Mouse (Mus musculus) MEL (cell line): ENCODE results near the gene Msmp. TPM values are rescaled to one million over a fixed set of nuclear protein-coding genes. Genes with fewer than 3 reads are reported as not detected.

Source experiments
- DNase-seq: peaks from one replicate; pipeline ENCODE4 v3.0.0; 2011; ENCODE audit warnings: low read depth, low spot score
- H3K27ac ChIP-seq: 2 replicates; pipeline ENCODE4 v1.5.1; 2012; ENCODE audit warnings: low read depth, mild to moderate bottlenecking, control low read depth, low read length, moderate library complexity; ENCODE audit not compliant: control insufficient read depth
- H3K27me3 ChIP-seq, 2 experiments: fragments of 150-350 bp in 1 of 2; sonication (generic) in 1 of 2; 2 replicates each; pipeline ENCODE4 v1.6.1; 2012; ENCODE audit warnings: low read length in 2 of 2, mild to moderate bottlenecking in 2 of 2, improper control_type of control experiment in 1 of 2, moderate library complexity in 1 of 2; ENCODE audit not compliant: insufficient read depth in 2 of 2, control insufficient read depth in 1 of 2
- H3K36me3 ChIP-seq, 2 experiments: 2 replicates each; pipeline ENCODE4 v1.6.1; 2012 to 2014; ENCODE audit warnings: low read length in 2 of 2, improper control_type of control experiment in 1 of 2, inconsistent platforms in 1 of 2, mild to moderate bottlenecking in 1 of 2; ENCODE audit not compliant: insufficient read depth in 2 of 2, control insufficient read depth in 1 of 2
- H3K4me1 ChIP-seq, 2 experiments: fragments of 150-350 bp in 1 of 2; sonication (generic) in 1 of 2; 2 replicates each; pipeline ENCODE4 v1.6.1; 2012; ENCODE audit warnings: low read length in 2 of 2, improper control_type of control experiment in 1 of 2, mild to moderate bottlenecking in 1 of 2; ENCODE audit not compliant: insufficient read depth in 2 of 2, control insufficient read depth in 1 of 2
- H3K4me3 ChIP-seq, 2 experiments: fragments of 150-350 bp in 1 of 2; sonication (generic) in 1 of 2; 2 replicates each; pipeline ENCODE4 v1.5.1; 2012; ENCODE audit warnings: low read depth in 2 of 2, low read length in 2 of 2, mild to moderate bottlenecking in 2 of 2, moderate library complexity in 2 of 2, control low read depth in 1 of 2, improper control_type of control experiment in 1 of 2; ENCODE audit not compliant: control insufficient read depth in 1 of 2, insufficient read depth in 1 of 2
- H3K79me2 ChIP-seq: 2 replicates; pipeline ENCODE4 v1.6.1; 2012; ENCODE audit warnings: mild to moderate bottlenecking, low read length, moderate library complexity; ENCODE audit not compliant: control insufficient read depth, poor library complexity, insufficient read depth
- H3K9ac ChIP-seq: 2 replicates; pipeline ENCODE4 v1.6.1; 2012; ENCODE audit warnings: low read depth, mild to moderate bottlenecking, control low read depth, low read length, moderate library complexity; ENCODE audit not compliant: control insufficient read depth, poor library complexity, severe bottlenecking
- H3K9me3 ChIP-seq: fragments of 150-350 bp; sonication (generic); replicated peaks from 2 replicates; pipeline ENCODE4 v1.6.1; 2012; ENCODE audit warnings: mild to moderate bottlenecking, low read length, improper control_type of control experiment, moderate library complexity; ENCODE audit not compliant: insufficient read depth
- BHLHE40 ChIP-seq: IDR thresholded peaks from 2 replicates; pipeline ENCODE4 v1.6.1; 2012; ENCODE audit warnings: low read depth, mild to moderate bottlenecking, inconsistent platforms, low read length, improper control_type of control experiment, borderline replicate concordance
- E2F4 ChIP-seq: IDR thresholded peaks from 2 replicates; pipeline ENCODE4 v1.6.1; 2011; ENCODE audit warnings: low read depth, low read length, improper control_type of control experiment, borderline replicate concordance
- ELF1 ChIP-seq: IDR thresholded peaks from 2 replicates; pipeline ENCODE4 v1.6.1; 2014; ENCODE audit warnings: low read depth, mild to moderate bottlenecking, inconsistent platforms, low read length, improper control_type of control experiment, moderate library complexity
- EP300 ChIP-seq, 2 experiments: IDR thresholded peaks; 2 replicates each; pipeline ENCODE4 v1.6.1; 2011; ENCODE audit warnings: improper control_type of control experiment in 2 of 2, low read length in 2 of 2, low read depth in 1 of 2, mild to moderate bottlenecking in 1 of 2
- ETS1 ChIP-seq: IDR thresholded peaks from 2 replicates; pipeline ENCODE4 v1.6.1; 2012; ENCODE audit warnings: low read depth, mild to moderate bottlenecking, inconsistent platforms, low read length, improper control_type of control experiment, moderate library complexity
- GATA1 ChIP-seq: IDR thresholded peaks from 2 replicates; pipeline ENCODE4 v1.6.1; 2011; ENCODE audit warnings: low read depth, low read length, improper control_type of control experiment
- HCFC1 ChIP-seq: IDR thresholded peaks from 2 replicates; pipeline ENCODE4 v1.6.1; 2012; ENCODE audit warnings: low read depth, mild to moderate bottlenecking, inconsistent platforms, low read length, improper control_type of control experiment, moderate library complexity
- KAT2A ChIP-seq: conservative IDR thresholded peaks from 2 replicates; pipeline ENCODE4 v1.6.1; 2012; ENCODE audit warnings: low read depth, low read length, improper control_type of control experiment, inconsistent platforms
- MAX ChIP-seq: IDR thresholded peaks from 2 replicates; pipeline ENCODE4 v1.6.1; 2011; ENCODE audit warnings: low read length, improper control_type of control experiment
- MYB ChIP-seq: IDR thresholded peaks from 2 replicates; pipeline ENCODE4 v1.6.1; 2011; ENCODE audit warnings: mild to moderate bottlenecking, low read depth, low read length, improper control_type of control experiment
- MYC ChIP-seq: IDR thresholded peaks from 2 replicates; pipeline ENCODE4 v1.6.1; 2011; ENCODE audit warnings: low read depth, mild to moderate bottlenecking, low read length, improper control_type of control experiment, moderate library complexity
- NELFE ChIP-seq: IDR thresholded peaks from 2 replicates; pipeline ENCODE4 v1.6.1; 2011; ENCODE audit warnings: low read depth, low read length, improper control_type of control experiment
- NRF1 ChIP-seq: IDR thresholded peaks from 2 replicates; pipeline ENCODE4 v1.6.1; 2014; ENCODE audit warnings: low read depth, mild to moderate bottlenecking, inconsistent platforms, low read length, improper control_type of control experiment, moderate library complexity; ENCODE audit not compliant: poor library complexity, insufficient read depth, severe bottlenecking
- RAD21 ChIP-seq: IDR thresholded peaks from 2 replicates; pipeline ENCODE4 v1.6.1; 2011; ENCODE audit warnings: mild to moderate bottlenecking, low read depth, low read length, improper control_type of control experiment
- RCOR1 ChIP-seq: IDR thresholded peaks from 2 replicates; pipeline ENCODE4 v1.6.1; 2012; ENCODE audit warnings: low read depth, mild to moderate bottlenecking, inconsistent platforms, low read length, improper control_type of control experiment
- SIN3A ChIP-seq: IDR thresholded peaks from 2 replicates; pipeline ENCODE4 v1.6.1; 2012; ENCODE audit warnings: low read length, improper control_type of control experiment, inconsistent platforms
- TAL1 ChIP-seq: IDR thresholded peaks from 2 replicates; pipeline ENCODE4 v1.6.1; 2012; ENCODE audit warnings: mild to moderate bottlenecking, inconsistent platforms, low read length, moderate library complexity, mixed read lengths
- TCF12 ChIP-seq: IDR thresholded peaks from 2 replicates; pipeline ENCODE4 v1.6.1; 2014; ENCODE audit warnings: low read depth, mild to moderate bottlenecking, inconsistent platforms, low read length, improper control_type of control experiment, moderate library complexity
- USF1 ChIP-seq: IDR thresholded peaks from 2 replicates; pipeline ENCODE4 v1.6.1; 2014; ENCODE audit warnings: low read depth, mild to moderate bottlenecking, inconsistent platforms, low read length, improper control_type of control experiment, moderate library complexity
- USF2 ChIP-seq, 2 experiments: IDR thresholded peaks; 2 replicates each; pipeline ENCODE4 v1.6.1; 2011 to 2012; ENCODE audit warnings: improper control_type of control experiment in 2 of 2, low read length in 2 of 2, borderline replicate concordance in 1 of 2, inconsistent platforms in 1 of 2, low read depth in 1 of 2, mild to moderate bottlenecking in 1 of 2; ENCODE audit not compliant: insufficient read depth in 1 of 2
- ZMIZ1 ChIP-seq: IDR thresholded peaks from 2 replicates; pipeline ENCODE4 v1.6.1; 2012; ENCODE audit warnings: low read depth, mild to moderate bottlenecking, inconsistent platforms, low read length, improper control_type of control experiment, moderate library complexity
- ZNF384 ChIP-seq: IDR thresholded peaks from 2 replicates; pipeline ENCODE4 v1.6.1; 2012; ENCODE audit warnings: low read depth, mild to moderate bottlenecking, inconsistent platforms, low read length, improper control_type of control experiment
- polyA plus RNA-seq, 2 experiments: library from polyadenylated mRNA; stranded (reverse) in 1 of 2; unstranded in 1 of 2; fragments of >175 nt in 1 of 2; fragments of >200 nt in 1 of 2; gene quantifications; 2 replicates each; pipeline versions ENCODE4 v1.2.1 to v1.2.4; 2012; ENCODE audit warnings: low replicate concordance in 2 of 2, low read depth in 1 of 2; ENCODE audit not compliant: insufficient read length in 2 of 2, insufficient read depth in 1 of 2, missing spikeins in 1 of 2
- total RNA-seq: library from RNA; depleted of rRNA; stranded (reverse); fragments of 300-350 nt; gene quantifications from 2 replicates; pipeline ENCODE4 v1.2.3, GENCODE M21; 2012

Msmp gene
- total and polyA plus RNA-seq, 3 experiments, result 0.73 to 2.5 TPM; not detected in 1

DNA sequence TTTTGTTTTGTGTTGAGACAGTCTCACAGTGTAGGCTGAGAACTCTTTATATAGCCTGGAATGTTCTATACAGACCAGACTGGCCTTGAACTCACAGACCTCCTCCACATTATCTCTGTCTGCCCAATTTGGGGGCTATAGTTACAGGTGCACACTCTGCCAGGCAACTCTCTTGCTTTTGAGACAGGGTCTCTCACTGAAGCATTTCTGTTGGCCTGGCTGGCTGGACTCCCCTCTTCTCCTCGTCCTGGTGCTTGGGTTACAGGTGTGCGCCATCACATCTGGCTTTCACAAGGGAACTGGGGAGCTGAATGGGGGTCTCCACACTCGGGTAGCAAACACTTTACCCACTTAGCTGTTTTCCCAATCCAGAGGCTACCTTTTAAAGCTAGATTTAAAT, 7.7 kb upstream of the Msmp start:
- H3K27me3 ChIP-seq, result no peaks in the 10 kb centered on the region
- no peak overlapping the region for H3K27ac ChIP-seq
- no peak overlapping the region for H3K9ac ChIP-seq
- TF ChIP-seq MYB, result no peak
- peaks cover 0 to 13% of the 10 kb centered on the region in 2 experiments; a peak in 3 of 4 replicates for H3K4me1 ChIP-seq
- H3K36me3 ChIP-seq, result peaks cover 0 to 15% of the 10 kb centered on the region in 2 experiments; a peak in 2 of 4 replicates
- DNase-seq, result no peak
- H3K4me3 ChIP-seq, result no peak overlapping the region
- no peaks in the 10 kb centered on the region for H3K9me3 ChIP-seq
- H3K79me2 ChIP-seq, result no peaks in the 10 kb centered on the region

DNA sequence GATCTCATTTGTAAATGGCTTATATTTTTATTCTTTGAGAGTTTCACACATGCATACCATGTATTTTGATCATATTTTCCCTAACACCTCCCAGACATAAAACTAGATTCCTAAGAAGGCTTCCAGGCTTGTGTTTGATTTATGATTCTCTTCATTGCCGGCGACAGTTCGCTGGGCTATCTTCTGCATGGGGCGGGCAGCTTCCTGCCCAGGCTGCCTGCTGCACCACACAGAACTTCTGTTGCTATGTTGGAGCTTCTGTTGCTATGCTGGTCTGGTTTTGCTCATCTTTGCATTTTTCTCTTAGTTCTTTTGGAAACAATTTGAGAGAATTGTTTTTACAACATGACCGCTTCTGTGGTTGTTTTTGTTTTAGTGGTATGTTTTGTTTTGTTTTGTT, 7.2 kb upstream of the Msmp start:
- TF ChIP-seq ZNF384 (peak; percentile 0; the same call in 1 of the 2 replicates), E2F4 (no peak), ZMIZ1 (no peak)
- Histone ChIP-seq H3K27ac (no peak overlapping the region), H3K36me3 (peaks cover 0 to 15% of the 10 kb centered on the region in 2 experiments; a peak in 2 of 4 replicates), H3K9me3 (no peaks in the 10 kb centered on the region), H3K9ac (no peak overlapping the region), H3K4me1 (peaks cover 0 to 13% of the 10 kb centered on the region in 2 experiments; a peak in 3 of 4 replicates), H3K4me3 (no peak overlapping the region), H3K79me2 (no peaks in the 10 kb centered on the region), H3K27me3 (no peaks in the 10 kb centered on the region)
- DNase-seq, result no peak

DNA sequence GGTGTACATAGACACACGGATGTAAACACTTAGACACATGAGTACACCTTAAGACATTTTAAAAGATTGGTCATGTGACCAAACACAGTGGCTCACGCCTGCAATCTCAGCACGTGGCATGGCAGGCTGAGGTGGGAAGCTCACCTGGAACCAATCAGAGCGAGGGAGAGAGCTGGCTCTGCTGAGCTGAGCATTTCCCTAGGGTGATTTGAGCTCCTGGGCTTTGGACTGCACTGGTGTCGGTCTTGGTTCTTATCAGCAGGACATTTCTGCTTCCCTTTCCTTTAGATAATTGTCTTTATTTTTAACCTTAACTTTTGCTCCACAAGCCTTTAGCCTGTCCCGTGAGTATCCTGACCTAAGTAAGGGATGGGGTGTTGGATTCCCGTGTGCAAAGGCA, 3.4 kb upstream of the Msmp start:
- H3K4me1 ChIP-seq, result peaks cover 0 to 13% of the 10 kb centered on the region in 2 experiments; a peak in 3 of 4 replicates
- DNase-seq, result peak; percentile 37
- no peaks in the 10 kb centered on the region for H3K27me3 ChIP-seq
- H3K27ac ChIP-seq, result no peak overlapping the region
- no peak overlapping the region for H3K4me3 ChIP-seq
- no peaks in the 10 kb centered on the region for H3K79me2 ChIP-seq
- peak; percentile 34; the same call in 1 of the 2 replicates for TF ChIP-seq TAL1
- no peak for TF ChIP-seq NELFE
- peak; percentile 59; the same call in 1 of the 2 replicates for TF ChIP-seq BHLHE40
- peak in 1 of 2 experiments; percentile 24; a peak in 2 of 4 replicates for TF ChIP-seq EP300 (IDR thresholded peaks at IDR 0.05; ENCODE audit: low read depth in 1 of 2, low read length in 2 of 2)
- TF ChIP-seq SIN3A, result no peak
- TF ChIP-seq MAX, result peak; percentile 85
- no peak for TF ChIP-seq NRF1
- peak; percentile 67 for TF ChIP-seq GATA1
- TF ChIP-seq USF2 (IDR thresholded peaks at IDR 0.05; ENCODE audit: borderline replicate concordance in 1 of 2, insufficient read depth in 1 of 2, low read depth in 1 of 2, low read length in 2 of 2), result peak in 1 of 2 experiments; percentile 35; a peak in 1 of 4 replicates
- peak; percentile 49; the same call in 1 of the 2 replicates for TF ChIP-seq MYC
- no peak for TF ChIP-seq ETS1
- TF ChIP-seq RCOR1, result no peak; the same call in 1 of the 2 replicates
- no peak for TF ChIP-seq KAT2A
- TF ChIP-seq MYB, result no peak
- no peak for TF ChIP-seq HCFC1
- no peak for TF ChIP-seq RAD21
- peak; percentile 82 for TF ChIP-seq USF1
- TF ChIP-seq TCF12, result no peak
- no peak for TF ChIP-seq ELF1
- H3K36me3 ChIP-seq, result peaks cover 0 to 15% of the 10 kb centered on the region in 2 experiments; a peak in 2 of 4 replicates
- no peak overlapping the region for H3K9ac ChIP-seq
- H3K9me3 ChIP-seq, result no peaks in the 10 kb centered on the region
